10 mouse cellular contexts compared by ENCODE assay signal in genomic region chr9:121023526-121024264, GRCm38 (mm10).
DNase-seq lines count a peak whose midpoint lies in the region.
"Had no signal": no experiment of that assay in that cellular context is flagged by ENCODE, and none has a peak within 500 bp of the region (broad histone marks: within the 10 kb centered on the region; RNA-seq: fewer than 3 reads in every experiment).

No protein-coding gene starts in this region.

- DNase-seq in gastrocnemius, postnatal 14 days: peak; percentile 42
- DNase-seq in gastrocnemius, postnatal 36 days: no peak
- DNase-seq in right cerebral cortex, postnatal 4 days: peak; percentile 25
- DNase-seq in right cerebral cortex, postnatal 14 days: no peak
- peak; percentile 64 to 70 for DNase-seq in layer of hippocampus, postnatal 10 days (ENCODE audit: low spot score in 2 of 2)
- DNase-seq in embryo, embryonic 10 days (ENCODE audit: low spot score): no peak
- DNase-seq in testis, postnatal 14 days (ENCODE audit: low spot score): no peak
- DNase-seq in urinary bladder, postnatal 4 days (ENCODE audit: low spot score in 2 of 2): no peak
- DNase-seq: adrenal gland, adult 2 months; embryo, embryonic 11 days had no signal

- intact Hi-C loops in gastrocnemius, postnatal 14 days (cut with DNase I; ENCODE audit: low total_unique reads): no loop called here
- intact Hi-C loops in gastrocnemius, postnatal 36 days (cut with DNase I): no loop called here

Comparison
In these comparisons a context has a peak if more than half of its experiments do, and no peak if none do; other contexts are left out.
1. DNase-seq: peak in gastrocnemius, postnatal 14 days (single experiment), right cerebral cortex, postnatal 4 days (single experiment) and layer of hippocampus, postnatal 10 days (2 of 2); none in gastrocnemius, postnatal 36 days (0 of 2), right cerebral cortex, postnatal 14 days (single experiment), embryo, embryonic 10 days (single experiment), testis, postnatal 14 days (single experiment) and urinary bladder, postnatal 4 days (0 of 2).